Mouse (Mus musculus): ENCODE results near the gene Gimap5.

- no peak for TF ChIP-seq MAFK (IDR thresholded peaks at IDR 0.05; ENCODE audit: insufficient read depth, low read depth, low read length)
- TF ChIP-seq CHD2 (IDR thresholded peaks at IDR 0.05; ENCODE audit: low read depth, low read length), result no peak
- TF ChIP-seq ZNF384 (IDR thresholded peaks at IDR 0.05; ENCODE audit: low read depth, low read length), result no peak
Observed at GRCm38 (mm10) chr6:48785189-48785588, 39.2 kb downstream of the Gimap5 start.

Measured in ES-E14 (cell line).